Mouse (Mus musculus): ENCODE results near the gene Cep290.

Gene Cep290

GRCm38 (mm10) chr10:100590323-100590722 lies 103.0 kb downstream of the Cep290 start, which contains the start of the genes 4930430F08Rik and 1700017N19Rik:
Gene 4930430F08Rik, minus strand, starts transcription at chr10:100590423.
Gene 1700017N19Rik, plus strand, starts transcription at chr10:100590484.
- no peak for DNase-seq (ENCODE audit: low spot score in 2 of 2)

GRCm38 (mm10) chr10:100598339-100598738 lies 111.0 kb downstream of the Cep290 start:
- no peak for DNase-seq (ENCODE audit: low spot score in 2 of 2)

GRCm38 (mm10) chr10:100603511-100603910 lies 116.2 kb downstream of the Cep290 start:
- DNase-seq (ENCODE audit: low spot score in 2 of 2) = no peak

- no peak for DNase-seq (ENCODE audit: low spot score in 2 of 2)
These were observed 116.9 kb downstream of the Cep290 start for GRCm38 (mm10) chr10:100604254-100604653.

- DNase-seq (ENCODE audit: low spot score in 2 of 2) = peak; percentile 33 to 47
These were observed 130.0 kb downstream of the Cep290 start for GRCm38 (mm10) chr10:100617233-100617903.

DNA sequence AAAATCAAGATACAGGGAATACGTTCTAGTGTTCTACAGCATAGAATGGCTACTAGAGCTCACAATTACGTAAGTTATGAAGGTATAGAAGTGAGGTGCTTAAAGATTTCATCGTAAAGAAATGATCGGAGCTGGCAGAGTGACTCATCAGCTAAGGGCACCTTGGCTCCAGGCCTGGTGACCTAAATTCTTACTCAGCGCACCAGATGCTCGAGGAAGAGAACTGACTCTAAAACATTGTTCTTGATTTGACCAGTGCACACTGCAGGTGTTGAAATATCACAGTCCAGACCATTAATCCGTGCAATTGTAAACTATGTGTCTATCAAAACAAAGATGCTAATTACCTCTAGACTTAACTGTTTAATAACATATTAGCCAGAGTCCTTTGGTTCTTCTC lies 132.1 kb downstream of the Cep290 start:
- no peak for DNase-seq (ENCODE audit: low spot score in 2 of 2)

DNA sequence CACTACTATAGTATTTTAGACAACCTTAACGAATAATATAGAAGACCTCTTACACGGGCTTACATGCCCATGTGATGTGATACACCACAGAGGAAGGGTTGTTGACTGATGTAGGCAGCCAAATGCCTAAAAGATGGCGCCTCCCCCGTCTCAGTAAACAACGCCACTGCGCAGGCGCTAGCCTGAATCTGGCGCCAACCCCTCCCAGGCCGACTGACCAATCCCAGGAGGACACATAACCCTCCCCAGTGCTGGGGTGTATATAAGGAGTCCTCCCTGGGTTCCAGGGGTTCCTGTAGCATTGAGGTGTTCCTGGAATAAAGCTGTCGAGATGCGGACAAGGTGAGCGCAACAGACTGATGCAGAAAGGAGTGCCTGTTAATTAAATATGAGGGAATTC lies 132.7 kb downstream of the Cep290 start:
- no peak for DNase-seq (ENCODE audit: low spot score in 2 of 2)

- no peak for DNase-seq (ENCODE audit: low spot score in 2 of 2)
These were observed 135.1 kb downstream of the Cep290 start for GRCm38 (mm10) chr10:100622494-100622893.

All from right cerebral cortex, postnatal 10 days (tissue).